Mouse (Mus musculus): ENCODE results near the gene Phlpp2.

DNA sequence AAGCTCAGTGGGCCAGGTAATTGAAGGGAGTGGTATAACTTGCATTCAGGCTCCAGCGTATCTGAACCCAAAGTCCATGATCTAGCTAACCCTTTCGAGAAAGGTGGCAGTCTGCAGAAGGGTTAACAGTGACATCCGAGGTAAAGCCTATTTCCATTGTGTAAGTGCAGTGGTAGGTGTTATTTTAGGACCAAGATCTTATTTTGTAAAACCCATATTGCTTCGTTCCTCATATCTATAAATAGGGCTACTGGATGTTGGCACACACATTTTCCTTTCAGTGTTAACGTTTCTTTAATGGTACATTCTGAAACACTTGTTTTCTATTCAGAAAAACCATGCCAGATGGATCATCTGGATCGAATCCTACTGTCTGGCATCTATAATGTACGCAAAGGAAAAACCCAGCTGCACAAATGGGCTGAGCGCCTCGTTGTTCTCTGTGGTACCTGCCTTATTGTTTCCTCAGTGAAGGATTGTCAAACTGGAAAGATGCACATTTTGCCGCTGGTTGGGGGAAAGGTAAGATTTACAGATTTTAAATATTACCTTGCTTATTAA, 35.6 kb downstream of the Phlpp2 start:
- no peak for TF ChIP-seq POLR2A (IDR thresholded peaks at IDR 0.05; ENCODE audit: low read depth, low read length)
- TF ChIP-seq CTCF (conservative IDR thresholded peaks at IDR 0.05; ENCODE audit: insufficient read depth, insufficient read length, low read depth, low read length) = no peak

Measured in kidney, adult 2 months (tissue).